Mouse (Mus musculus) heart, postnatal 0 days (tissue): ENCODE measurements around the gene Mfrp. TPM values are rescaled to one million over a fixed set of nuclear protein-coding genes. Genes with fewer than 3 reads are reported as not detected.

ENCODE experiments used
- ATAC-seq: fragments of 200-750 bp; cut with Nextera tagmentation; 2 replicates; pipeline ENCODE4 v1.8.0; 2017; ENCODE audit warnings: low read depth, moderate number of reproducible peaks, moderate library complexity; ENCODE audit not compliant: insufficient read depth
- DNase-seq: peaks from one replicate; pipeline ENCODE4 v3.0.0-alpha.2; 2016; ENCODE audit warnings: low spot score
- H3K27ac ChIP-seq: fragments of 300-500 bp; sonication (generic); 2 replicates; pipeline ENCODE4 v1.5.1; 2014; ENCODE audit warnings: low read depth, mild to moderate bottlenecking
- H3K27me3 ChIP-seq: fragments of 300-500 bp; sonication (generic); 2 replicates; pipeline ENCODE4 v1.6.1; 2014; ENCODE audit warnings: low read length, mixed read lengths; ENCODE audit not compliant: control insufficient read depth, insufficient read depth
- H3K36me3 ChIP-seq: fragments of 300-500 bp; sonication (generic); replicated peaks from 2 replicates; pipeline ENCODE4 v1.6.1; 2014; ENCODE audit warnings: low read length, mixed read lengths; ENCODE audit not compliant: control insufficient read depth, insufficient read depth
- H3K4me1 ChIP-seq: fragments of 300-500 bp; sonication (generic); 2 replicates; pipeline ENCODE4 v1.6.1; 2014; ENCODE audit warnings: antibody characterized with exemption; ENCODE audit not compliant: control insufficient read depth, insufficient read depth
- H3K4me2 ChIP-seq: fragments of 300-500 bp; sonication (generic); 2 replicates; pipeline ENCODE4 v1.6.1; 2014; ENCODE audit warnings: low read depth, mild to moderate bottlenecking, low read length, moderate library complexity
- H3K4me3 ChIP-seq: fragments of 300-500 bp; sonication (generic); 2 replicates; pipeline ENCODE4 v1.5.1; 2014; ENCODE audit warnings: low read depth, low read length
- H3K9ac ChIP-seq: fragments of 300-500 bp; sonication (generic); replicated peaks from 2 replicates; pipeline ENCODE4 v1.6.1; 2014; ENCODE audit warnings: low read depth, low read length, mixed read lengths
- H3K9me3 ChIP-seq: fragments of 300-500 bp; sonication (generic); replicated peaks from 2 replicates; pipeline ENCODE4 v1.6.1; 2016; ENCODE audit warnings: low read length; ENCODE audit not compliant: control insufficient read depth
- CTCF ChIP-seq: IDR thresholded peaks from 2 replicates; pipeline ENCODE4 v1.5.1; 2016; ENCODE audit warnings: antibody characterized with exemption, control low read depth, low read depth
- EP300 ChIP-seq: IDR thresholded peaks from 2 replicates; pipeline ENCODE4 v1.6.1; 2016; ENCODE audit warnings: antibody characterized with exemption, low read depth
- WGBS: fragments of 180-500 bp; shearing (Covaris S2); extraction: QIAGEN DNeasy Blood & Tissue Kit; methylation state at CpG from one replicate; pipeline ENCODE4 v1.1.7; 2014; 5-methylcytosine and 5-hydroxymethylcytosine counted together
- polyA plus RNA-seq: library from polyadenylated mRNA; unstranded; fragments of >200 nt; fragmentation: Nextera tagmentation; extraction: Ambion mirVana; gene quantifications from 2 replicates; pipeline ENCODE4 v1.2.1, GENCODE M21; 2015
- total RNA-seq: library from RNA; depleted of rRNA; stranded (reverse); fragments of >200 nt; gene quantifications from 2 replicates; pipeline ENCODE4 v1.2.3, GENCODE M21; 2014; ENCODE audit warnings: low replicate concordance

Mfrp gene
- total and polyA plus RNA-seq, 2 experiments from 2014 or later, result not detected

DNA sequence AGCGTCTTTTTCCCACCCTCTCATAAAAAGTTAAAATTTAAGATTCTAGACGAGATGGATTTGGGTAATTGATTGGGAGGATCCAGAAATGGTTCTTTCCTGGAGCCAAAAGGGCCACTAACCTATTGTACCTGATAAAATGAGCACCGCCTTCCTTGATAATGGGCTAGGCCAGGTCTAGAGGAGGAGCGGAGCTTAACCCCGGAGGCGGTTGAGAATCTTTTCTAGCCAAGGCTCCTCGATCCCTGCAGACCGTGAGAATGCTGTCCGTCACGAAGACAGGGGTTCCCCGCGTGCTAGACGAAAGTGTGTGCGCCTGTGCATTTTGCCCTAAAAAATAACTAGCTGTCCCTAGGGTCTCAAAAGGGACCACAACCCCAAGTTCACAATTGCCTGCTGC lies 17.3 kb upstream of the Mfrp start:
- H3K27me3 ChIP-seq, result no peaks in the 10 kb centered on the region
- peak overlapping the region; percentile 97 for H3K27ac ChIP-seq
- ATAC-seq (no peak), DNase-seq (no peak)
- no peaks in the 10 kb centered on the region for H3K36me3 ChIP-seq
- TF ChIP-seq EP300 (no peak), CTCF (no peak)
- H3K9ac ChIP-seq, result peak overlapping the region; percentile 96; the same call in 1 of the 2 replicates
- H3K4me1 ChIP-seq, result peaks cover 60% of the 10 kb centered on the region
- under 1% methylated on average over 14 of the region's 14 CpGs for WGBS
- H3K9me3 ChIP-seq, result no peaks in the 10 kb centered on the region
- H3K4me2 ChIP-seq, result peak overlapping the region; percentile 95
- peak overlapping the region; percentile 79 for H3K4me3 ChIP-seq

DNA sequence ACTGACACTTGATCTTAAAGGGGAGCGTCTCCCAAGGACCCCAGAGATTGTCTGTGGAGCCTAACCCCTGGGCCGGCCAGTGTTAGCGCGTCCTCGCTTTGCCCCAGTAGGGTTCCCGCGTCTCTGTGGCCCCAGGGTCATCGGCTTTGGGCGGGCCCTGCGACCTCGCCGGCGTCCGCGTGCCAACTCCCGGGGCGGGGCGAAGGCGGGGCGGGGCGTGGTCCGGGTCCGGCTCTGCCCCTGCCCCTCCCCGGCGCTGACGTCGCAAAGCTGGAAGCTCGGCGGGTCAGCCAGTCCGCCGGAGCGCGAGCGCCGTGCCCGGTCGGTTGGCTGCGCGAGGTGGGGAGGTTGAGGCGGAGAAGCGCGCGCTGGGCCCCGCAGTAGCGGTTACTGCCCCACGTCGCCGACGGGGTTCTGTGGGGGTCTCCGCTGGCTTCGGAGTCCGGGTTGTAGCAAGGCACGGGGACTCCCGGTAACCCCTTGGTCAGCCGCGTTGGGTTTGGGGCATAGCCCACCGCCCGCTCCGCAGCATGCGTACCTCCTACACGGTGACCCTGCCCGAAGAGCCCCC lies 16.8 kb upstream of the Mfrp start:
- DNase-seq (peak; percentile 85), ATAC-seq (peak; percentile 75)
- TF ChIP-seq EP300 (0 out of 2 replicates have a peak, but pooled peaks have one; percentile 58), CTCF (no peak)
- Histone ChIP-seq H3K4me3 (peak overlapping the region; percentile 79), H3K9ac (peak overlapping the region; percentile 96), H3K27ac (peak overlapping the region; percentile 97), H3K27me3 (no peaks in the 10 kb centered on the region), H3K9me3 (no peaks in the 10 kb centered on the region), H3K36me3 (0 out of 2 replicates have a peak, but pooled peaks cover 3% of the 10 kb centered on the region), H3K4me1 (peaks cover 60% of the 10 kb centered on the region), H3K4me2 (peak overlapping the region; percentile 95)
- under 1% methylated on average over 35 of the region's 62 CpGs for WGBS

DNA sequence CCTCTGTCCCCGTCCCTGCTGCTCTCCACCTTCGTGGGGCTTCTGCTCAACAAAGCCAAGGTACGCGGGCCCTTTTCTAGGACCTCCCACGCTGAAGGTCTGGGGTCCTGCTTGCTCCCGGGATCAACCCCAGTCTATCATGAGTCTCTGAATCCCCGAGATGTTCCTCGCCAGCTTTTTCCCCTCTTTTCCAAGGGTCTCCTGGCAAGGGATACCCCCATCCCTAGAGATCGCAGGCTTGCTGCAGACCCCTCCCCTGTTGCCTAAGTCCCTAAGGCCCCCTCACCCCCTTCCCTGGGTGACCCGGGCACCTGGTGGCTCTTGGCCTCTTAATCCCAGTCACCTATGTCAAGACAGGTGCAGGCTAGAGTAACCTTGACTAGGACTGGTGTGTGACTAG lies 16.3 kb upstream of the Mfrp start:
- peak overlapping the region; percentile 95 for H3K4me2 ChIP-seq
- TF ChIP-seq EP300 (no peak), CTCF (no peak)
- peak overlapping the region; percentile 97 for H3K27ac ChIP-seq
- H3K4me3 ChIP-seq, result peak overlapping the region; percentile 79
- DNase-seq, result no peak
- peaks cover 59% of the 10 kb centered on the region for H3K4me1 ChIP-seq
- ATAC-seq, result no peak
- H3K36me3 ChIP-seq, result peaks cover 8% of the 10 kb centered on the region; the same call in 1 of the 2 replicates
- H3K27me3 ChIP-seq, result no peaks in the 10 kb centered on the region
- peak overlapping the region; percentile 96 for H3K9ac ChIP-seq
- 2% methylated on average over 10 of the region's 10 CpGs for WGBS
- H3K9me3 ChIP-seq, result no peaks in the 10 kb centered on the region

- Histone ChIP-seq H3K36me3 (peaks cover 14% of the 10 kb centered on the region), H3K4me3 (peak overlapping the region; percentile 79), H3K9ac (peak overlapping the region; percentile 96), H3K9me3 (no peaks in the 10 kb centered on the region), H3K27me3 (no peaks in the 10 kb centered on the region), H3K4me1 (peaks cover 52% of the 10 kb centered on the region), H3K4me2 (peak overlapping the region; percentile 95), H3K27ac (peak overlapping the region; percentile 97)
- ATAC-seq (no peak), DNase-seq (no peak)
- TF ChIP-seq CTCF, result no peak
- TF ChIP-seq EP300, result peak; percentile 51
- 28% methylated on average over 15 of the region's 15 CpGs for WGBS
These were observed 15.5 kb upstream of the Mfrp start for GRCm38 (mm10) chr9:44085741-44086665.

DNA sequence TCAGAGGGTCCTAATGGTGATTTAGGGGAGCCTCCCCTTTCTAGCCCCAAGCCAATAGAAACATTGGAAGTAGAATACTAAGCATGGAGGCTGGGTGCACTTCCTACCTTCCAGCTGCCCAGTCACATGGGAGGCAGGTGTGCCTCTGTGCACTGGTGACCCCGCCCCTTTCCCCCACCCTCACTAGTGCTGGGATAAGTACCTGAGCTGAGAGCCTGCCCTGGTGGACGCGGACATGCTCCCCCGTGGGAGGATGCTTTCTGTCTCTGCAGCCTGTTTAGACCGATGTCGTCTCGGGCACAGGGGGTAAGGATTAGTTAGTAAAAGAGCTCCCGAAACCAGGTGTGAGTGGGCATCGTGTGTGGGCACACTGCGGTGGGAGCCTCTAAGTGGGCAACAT lies 14.6 kb upstream of the Mfrp start:
- H3K9ac ChIP-seq, result peak overlapping the region; percentile 96
- DNase-seq, result no peak
- H3K4me3 ChIP-seq, result peak overlapping the region; percentile 79
- 37% methylated on average over 10 of the region's 10 CpGs for WGBS
- TF ChIP-seq CTCF, result no peak
- TF ChIP-seq EP300, result no peak
- peak overlapping the region; percentile 97 for H3K27ac ChIP-seq
- no peaks in the 10 kb centered on the region for H3K9me3 ChIP-seq
- peak overlapping the region; percentile 95 for H3K4me2 ChIP-seq
- peaks cover 43% of the 10 kb centered on the region for H3K4me1 ChIP-seq
- H3K36me3 ChIP-seq, result peaks cover 24% of the 10 kb centered on the region
- no peaks in the 10 kb centered on the region for H3K27me3 ChIP-seq
- ATAC-seq, result no peak
